ENCODE assay signal across 26 mouse cellular contexts in genomic region chr13:21183066-21183465, GRCm38 (mm10). TPM values are rescaled to one million over a fixed set of nuclear protein-coding genes. Genes with fewer than 3 reads are reported as not detected.
DNase-seq lines count a peak whose midpoint lies in the region; ATAC-seq and TF ChIP-seq lines count a peak whose summit lies in the region.
"Had no signal": no experiment of that assay in that cellular context is flagged by ENCODE, and none has a peak within 500 bp of the region (broad histone marks: within the 10 kb centered on the region; RNA-seq: fewer than 3 reads in every experiment).

No protein-coding gene starts in this region.

- H3K36me3 ChIP-seq in heart, embryonic 13.5 days, result peaks cover 65% of the 10 kb centered on the region
- H3K36me3 ChIP-seq in heart, embryonic 10.5 days, result peaks cover 64% of the 10 kb centered on the region
- H3K36me3 ChIP-seq in kidney, embryonic 15.5 days, result peaks cover 63% of the 10 kb centered on the region
- no peaks in the 10 kb centered on the region; the same call in 1 of the 2 replicates for H3K36me3 ChIP-seq in kidney, adult 2 months (ENCODE audit: control insufficient read depth, insufficient read depth, low read length)
- peaks cover 58% of the 10 kb centered on the region for H3K36me3 ChIP-seq in lung, embryonic 15.5 days
- peaks cover 65% of the 10 kb centered on the region for H3K36me3 ChIP-seq in embryonic facial prominence, embryonic 10.5 days (replicated peaks)

- no peak overlapping the region for H3K4me3 ChIP-seq in heart, embryonic 13.5 days
- H3K4me3 ChIP-seq in heart, embryonic 10.5 days, result no peak overlapping the region
- H3K4me3 ChIP-seq in kidney, embryonic 15.5 days (replicated peaks), result 0 out of 2 replicates have a peak overlapping the region, but pooled peaks have one; percentile 78
- no peak overlapping the region for H3K4me3 ChIP-seq in kidney, adult 2 months (ENCODE audit: insufficient read depth, low read depth, low read length)
- H3K4me3 ChIP-seq in lung, embryonic 15.5 days, result no peak overlapping the region
- 0 out of 2 replicates have a peak overlapping the region, but pooled peaks have one; percentile 14 for H3K4me3 ChIP-seq in embryonic facial prominence, embryonic 10.5 days
- H3K4me3 ChIP-seq: heart, adult 2 months had no signal

- no peak overlapping the region for H3K9ac ChIP-seq in heart, embryonic 13.5 days
- no peak overlapping the region for H3K9ac ChIP-seq in kidney, embryonic 15.5 days
- H3K9ac ChIP-seq in lung, embryonic 15.5 days, result no peak overlapping the region
- H3K9ac ChIP-seq: embryonic facial prominence, embryonic 12.5 days; hindbrain, embryonic 12.5 days had no signal

- peaks cover 47% of the 10 kb centered on the region for H3K4me1 ChIP-seq in heart, embryonic 13.5 days
- H3K4me1 ChIP-seq in heart, embryonic 10.5 days, result peaks cover 21% of the 10 kb centered on the region
- H3K4me1 ChIP-seq in kidney, embryonic 15.5 days, result peaks cover 51% of the 10 kb centered on the region
- H3K4me1 ChIP-seq in kidney, adult 2 months (ENCODE audit: control insufficient read depth, insufficient read depth, low read length), result no peaks in the 10 kb centered on the region; the same call in 1 of the 2 replicates
- peaks cover 24% of the 10 kb centered on the region for H3K4me1 ChIP-seq in lung, embryonic 15.5 days
- H3K4me1 ChIP-seq in embryonic facial prominence, embryonic 10.5 days, result peaks cover 37% of the 10 kb centered on the region

- no peak overlapping the region for H3K27ac ChIP-seq in heart, embryonic 13.5 days (replicated peaks)
- H3K27ac ChIP-seq in heart, embryonic 10.5 days, result no peak overlapping the region
- no peak overlapping the region for H3K27ac ChIP-seq in kidney, embryonic 15.5 days
- H3K27ac ChIP-seq in kidney, adult 2 months (ENCODE audit: insufficient read depth, low read depth, low read length), result no peak overlapping the region
- H3K27ac ChIP-seq in lung, embryonic 15.5 days, result no peak overlapping the region
- H3K27ac ChIP-seq in embryonic facial prominence, embryonic 10.5 days (replicated peaks), result no peak overlapping the region
- H3K27ac ChIP-seq: embryonic facial prominence, embryonic 12.5 days; heart, adult 2 months; hindbrain, embryonic 12.5 days had no signal

- H3K4me2 ChIP-seq in heart, embryonic 13.5 days, result peak overlapping the region; percentile 96; the same call in 1 of the 2 replicates
- no peak overlapping the region for H3K4me2 ChIP-seq in kidney, embryonic 15.5 days
- peak overlapping the region; percentile 84; the same call in 1 of the 2 replicates for H3K4me2 ChIP-seq in lung, embryonic 15.5 days

- DNase-seq in heart, embryonic 10.5 days (ENCODE audit: low spot score), result no peak
- no peak for DNase-seq in kidney, adult 2 months
- DNase-seq in lung, postnatal 25 days (ENCODE audit: low spot score), result no peak
- no peak for DNase-seq in embryonic facial prominence, embryonic 10.5 days (ENCODE audit: low spot score)
- no peak for DNase-seq in left cerebral cortex, postnatal 25 days (ENCODE audit: low spot score in 2 of 2)
- DNase-seq: adrenal gland, postnatal 10 days; cerebellum, adult 11 months; cerebellum, adult 8-10 months; cerebellum, postnatal 14 days; embryo, embryonic 11 days; gastrocnemius, postnatal 10 days; heart, adult 2 months; heart, postnatal 10 days; heart, postnatal 4 days had no signal

- intact Hi-C loops in left cerebral cortex, postnatal 25 days (cut with DNase I), result loop anchor here (5.0 kb wide), 1 partner anchor 529 kb away; no protein-coding TSS in a partner anchor

- no peaks in the 10 kb centered on the region for H3K9me3 ChIP-seq in heart, embryonic 13.5 days
- no peaks in the 10 kb centered on the region for H3K9me3 ChIP-seq in heart, embryonic 10.5 days
- no peaks in the 10 kb centered on the region for H3K9me3 ChIP-seq in kidney, embryonic 15.5 days (replicated peaks)
- no peaks in the 10 kb centered on the region for H3K9me3 ChIP-seq in lung, embryonic 15.5 days
- H3K9me3 ChIP-seq in embryonic facial prominence, embryonic 10.5 days, result no peaks in the 10 kb centered on the region
- H3K9me3 ChIP-seq: embryonic facial prominence, embryonic 12.5 days; hindbrain, embryonic 12.5 days had no signal

- H3K27me3 ChIP-seq in heart, embryonic 13.5 days (replicated peaks), result no peaks in the 10 kb centered on the region
- no peaks in the 10 kb centered on the region for H3K27me3 ChIP-seq in heart, embryonic 10.5 days (ENCODE audit: insufficient read depth, poor library complexity, severe bottlenecking)
- no peaks in the 10 kb centered on the region for H3K27me3 ChIP-seq in kidney, embryonic 15.5 days
- H3K27me3 ChIP-seq in kidney, adult 2 months (replicated peaks; ENCODE audit: control insufficient read depth, insufficient read depth, low read length), result no peaks in the 10 kb centered on the region
- H3K27me3 ChIP-seq in lung, embryonic 15.5 days, result no peaks in the 10 kb centered on the region
- no peaks in the 10 kb centered on the region for H3K27me3 ChIP-seq in embryonic facial prominence, embryonic 10.5 days (replicated peaks; ENCODE audit: low read depth, poor library complexity, severe bottlenecking)
- H3K27me3 ChIP-seq: embryonic facial prominence, embryonic 12.5 days; hindbrain, embryonic 12.5 days had no signal

- 93% methylated on average over 6 of the region's 6 CpGs for WGBS in heart, embryonic 13.5 days
- 93% methylated on average over 6 of the region's 6 CpGs for WGBS in heart, embryonic 10.5 days
- WGBS in kidney, embryonic 15.5 days, result 81% methylated on average over 6 of the region's 6 CpGs
- WGBS in kidney, adult 2 months, result 85% methylated on average over 6 of the region's 6 CpGs
- WGBS in lung, embryonic 15.5 days, result 93% methylated on average over 6 of the region's 6 CpGs
- 94% methylated on average over 6 of the region's 6 CpGs for WGBS in embryonic facial prominence, embryonic 10.5 days

- ATAC-seq in heart, embryonic 13.5 days (ENCODE audit: extremely low read depth, insufficient number of reproducible peaks, low FRiP score, low TSS enrichment), result no peak
- ATAC-seq in kidney, embryonic 15.5 days (replicated peaks; ENCODE audit: low FRiP score), result no peak
- no peak for ATAC-seq in lung, embryonic 15.5 days (ENCODE audit: borderline replicate concordance, extremely low read depth, low FRiP score, low TSS enrichment)
- ATAC-seq: forebrain, embryonic 14.5 days had no signal

- no peak for TF ChIP-seq POLR2A in kidney, adult 2 months (IDR thresholded peaks at IDR 0.05; ENCODE audit: low read depth, low read length)

- no peak for TF ChIP-seq CTCF in kidney, adult 2 months (conservative IDR thresholded peaks at IDR 0.05; ENCODE audit: insufficient read depth, insufficient read length, low read depth, low read length)

RNA-seq across cellular contexts. Expression of gene Trim27, which starts 3.8 kb away (rescaled TPM):
- polyA plus RNA-seq in heart, embryonic 13.5 days (2015; fragmentation: Nextera tagmentation; extraction: Ambion mirVana), result 80.3 and 83.4 TPM in 2 replicates
- 108 and 152 TPM in 2 replicates for polyA plus RNA-seq in heart, embryonic 10.5 days (2016; fragmentation: Nextera tagmentation; extraction: Ambion mirVana)
- polyA plus RNA-seq in kidney, embryonic 15.5 days (2015; fragmentation: Nextera tagmentation; extraction: Ambion mirVana), result 136 and 139 TPM in 2 replicates
- polyA plus RNA-seq in kidney, adult 2 months (2012; rRNA removed), result 29.9 and 30.2 TPM in 2 replicates
- polyA plus RNA-seq in lung, embryonic 15.5 days (2015; fragmentation: Nextera tagmentation; extraction: Ambion mirVana), result 147 and 148 TPM in 2 replicates
- 180 and 191 TPM in 2 replicates for polyA plus RNA-seq in embryonic facial prominence, embryonic 10.5 days (2016; fragmentation: Nextera tagmentation; extraction: Ambion mirVana)
- total RNA-seq in left cerebral cortex, postnatal 25 days (2021), result 10 to 100 TPM; 34.3 to 41.2 TPM

RNA-seq across cellular contexts. Expression of gene Olfr1368, which starts 37.4 kb away (rescaled TPM):
- not detected in 2 replicates for polyA plus RNA-seq in heart, embryonic 13.5 days (2015; fragmentation: Nextera tagmentation; extraction: Ambion mirVana)
- polyA plus RNA-seq in heart, embryonic 10.5 days (2016; fragmentation: Nextera tagmentation; extraction: Ambion mirVana), result not detected in 2 replicates
- polyA plus RNA-seq in kidney, embryonic 15.5 days (2015; fragmentation: Nextera tagmentation; extraction: Ambion mirVana), result not detected in 2 replicates
- not detected in 2 replicates for polyA plus RNA-seq in kidney, adult 2 months (2012; rRNA removed)
- not detected in 2 replicates for polyA plus RNA-seq in lung, embryonic 15.5 days (2015; fragmentation: Nextera tagmentation; extraction: Ambion mirVana)
- polyA plus RNA-seq in embryonic facial prominence, embryonic 10.5 days (2016; fragmentation: Nextera tagmentation; extraction: Ambion mirVana), result not detected in 2 replicates
- total RNA-seq in left cerebral cortex, postnatal 25 days (2021), result not detected
- total RNA-seq: adrenal gland, postnatal 10 days; adrenal gland, postnatal 4 days; common myeloid progenitor, adult 5-6 weeks; gastrocnemius, postnatal 10 days; gastrocnemius, postnatal 4 days; heart, adult 2 months; heart, postnatal 10 days; heart, postnatal 4 days; MEL had no signal
- polyA plus RNA-seq: brain, embryonic 14.5 days; embryonic facial prominence, embryonic 12.5 days; forebrain, embryonic 14.5 days; heart, adult 2 months; heart, embryonic 14.5 days; hindbrain, embryonic 12.5 days had no signal

RNA-seq across cellular contexts. Expression of gene Olfr263, which starts 53.6 kb away (rescaled TPM):
- polyA plus RNA-seq in heart, embryonic 13.5 days (2015; fragmentation: Nextera tagmentation; extraction: Ambion mirVana), result not detected in 2 replicates
- not detected in 2 replicates for polyA plus RNA-seq in heart, embryonic 10.5 days (2016; fragmentation: Nextera tagmentation; extraction: Ambion mirVana)
- polyA plus RNA-seq in kidney, embryonic 15.5 days (2015; fragmentation: Nextera tagmentation; extraction: Ambion mirVana), result not detected in 2 replicates
- polyA plus RNA-seq in kidney, adult 2 months (2012; rRNA removed), result not detected in 2 replicates
- not detected in 2 replicates for polyA plus RNA-seq in lung, embryonic 15.5 days (2015; fragmentation: Nextera tagmentation; extraction: Ambion mirVana)
- polyA plus RNA-seq in embryonic facial prominence, embryonic 10.5 days (2016; fragmentation: Nextera tagmentation; extraction: Ambion mirVana), result not detected in 2 replicates
- total RNA-seq in left cerebral cortex, postnatal 25 days (2021), result not detected
- total RNA-seq: adrenal gland, postnatal 10 days; adrenal gland, postnatal 4 days; common myeloid progenitor, adult 5-6 weeks; gastrocnemius, postnatal 10 days; gastrocnemius, postnatal 4 days; heart, adult 2 months; heart, postnatal 10 days; heart, postnatal 4 days; MEL had no signal
- polyA plus RNA-seq: brain, embryonic 14.5 days; embryonic facial prominence, embryonic 12.5 days; forebrain, embryonic 14.5 days; heart, adult 2 months; heart, embryonic 14.5 days; hindbrain, embryonic 12.5 days had no signal

Comparison
In these comparisons a context has a peak if more than half of its experiments do, and no peak if none do; other contexts are left out.
1. H3K4me3 ChIP-seq: peak in kidney, embryonic 15.5 days (single experiment) and embryonic facial prominence, embryonic 10.5 days (single experiment); none in heart, embryonic 13.5 days (single experiment), heart, embryonic 10.5 days (single experiment), kidney, adult 2 months (single experiment) and lung, embryonic 15.5 days (single experiment).